Mouse (Mus musculus) heart, adult 8-10 months (tissue): ENCODE data around the gene Drd1. TPM values are rescaled to one million over a fixed set of nuclear protein-coding genes. Genes with fewer than 3 reads are reported as not detected.

ENCODE experiments used
- DNase-seq: peaks from one replicate; pipeline ENCODE4 v3.0.0; 2022; ENCODE audit warnings: low spot score
- total RNA-seq, 4 experiments: library from RNA; stranded (reverse); gene quantifications; 2 replicates each; pipeline ENCODE4 v1.2.4; 2022

The Drd1 gene
- total RNA-seq, 4 experiments from 2014 or later: 0.17 to 0.53 (median 0.25) TPM

GRCm38 (mm10) chr13:54073491-54073890, 18.0 kb upstream of the Drd1 start:
- DNase-seq: no peak

GRCm38 (mm10) chr13:54073066-54073465, 17.6 kb upstream of the Drd1 start:
- peak; percentile 60 for DNase-seq

GRCm38 (mm10) chr13:54072526-54073057, 17.1 kb upstream of the Drd1 start:
- peak; percentile 15 for DNase-seq

GRCm38 (mm10) chr13:54071606-54072331, 16.3 kb upstream of the Drd1 start, which contains the start of gene Sfxn1:
Sfxn1 (plus strand) TSS chr13:54071869.
- DNase-seq: peak; percentile 65

- DNase-seq: no peak
Observed at GRCm38 (mm10) chr13:54071011-54071410, 15.5 kb upstream of the Drd1 start.

GRCm38 (mm10) chr13:54067617-54068166, 12.2 kb upstream of the Drd1 start:
- no peak for DNase-seq

- no peak for DNase-seq
Observed at GRCm38 (mm10) chr13:54066081-54066746, 10.7 kb upstream of the Drd1 start.

GRCm38 (mm10) chr13:54063292-54063691, 7.8 kb upstream of the Drd1 start:
- peak; percentile 53 for DNase-seq

- no peak for DNase-seq
Observed at GRCm38 (mm10) chr13:54062068-54062467, 6.6 kb upstream of the Drd1 start.

- DNase-seq: no peak
Observed at GRCm38 (mm10) chr13:54054962-54055361, 543 bp downstream of the Drd1 start.

- no peak for DNase-seq
Observed at GRCm38 (mm10) chr13:54051641-54052040, 3.9 kb downstream of the Drd1 start.

- DNase-seq: no peak
Observed at GRCm38 (mm10) chr13:54048679-54049352, 6.7 kb downstream of the Drd1 start.

- no peak for DNase-seq
Observed at GRCm38 (mm10) chr13:54040256-54040655, 15.2 kb downstream of the Drd1 start.

GRCm38 (mm10) chr13:54037936-54038335, 17.6 kb downstream of the Drd1 start:
- no peak for DNase-seq

- no peak for DNase-seq
Observed at GRCm38 (mm10) chr13:54035541-54035940, 20.0 kb downstream of the Drd1 start.

- no peak for DNase-seq
Observed at GRCm38 (mm10) chr13:54033653-54034052, 21.9 kb downstream of the Drd1 start.

GRCm38 (mm10) chr13:54027079-54027478, 28.4 kb downstream of the Drd1 start:
- no peak for DNase-seq

- DNase-seq: peak; percentile 14
Observed at GRCm38 (mm10) chr13:54023311-54023710, 32.2 kb downstream of the Drd1 start.

- no peak for DNase-seq
Observed at GRCm38 (mm10) chr13:54008716-54009115, 46.8 kb downstream of the Drd1 start.
